Mouse (Mus musculus): ENCODE measurements at regions not wholly inside any gene's neighbourhood (a gene's known extent, or its start where the extent isn't known, plus 50 kb on each side); places are given as distances from the start of the nearest gene placed in this dataset.
A peak's percentile ranks its signal among the peaks of the same experiment; 100 is the strongest.

DNA sequence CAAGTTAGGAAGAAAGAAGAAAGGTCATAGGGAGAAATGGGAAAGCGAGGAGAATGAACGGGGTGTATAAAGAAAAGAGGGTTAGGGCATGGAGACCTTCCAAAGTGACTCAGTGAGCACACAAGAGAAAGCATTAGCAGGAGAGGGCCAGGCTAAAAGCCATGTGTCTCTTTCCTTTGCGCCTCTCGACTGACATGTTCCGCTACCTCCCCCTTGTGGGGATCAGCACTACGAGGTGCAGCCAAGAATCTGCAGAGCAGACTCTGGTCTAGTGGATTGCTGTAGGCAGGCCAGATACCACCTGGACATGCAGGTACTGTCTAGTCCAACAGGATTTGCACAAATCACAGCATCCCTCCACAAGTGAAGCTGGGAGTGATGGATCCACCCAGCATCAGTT lies 54.0 kb downstream of the Kcna5 start:
- DNase-seq, result peak; percentile 40

DNA sequence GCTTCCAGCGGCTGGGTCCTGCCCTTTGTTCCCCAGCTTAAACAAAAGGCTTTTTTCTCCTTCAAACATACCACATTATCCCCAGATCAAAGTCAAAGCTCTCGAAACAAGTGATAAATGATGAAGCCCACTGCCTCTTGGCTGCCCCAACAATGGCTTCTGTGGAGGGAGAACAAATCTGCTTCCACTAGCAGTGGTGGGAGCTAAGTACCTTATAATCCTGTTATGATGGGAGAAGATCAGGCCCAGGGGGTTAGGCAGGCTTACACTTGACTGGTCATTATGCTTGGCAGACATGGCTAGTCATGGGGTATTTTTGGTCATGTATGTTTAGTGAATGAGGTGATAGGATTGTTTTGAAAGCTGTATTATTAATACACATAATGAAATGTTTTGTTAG lies 57.7 kb downstream of the Kcna5 start:
- no peak for DNase-seq

DNA sequence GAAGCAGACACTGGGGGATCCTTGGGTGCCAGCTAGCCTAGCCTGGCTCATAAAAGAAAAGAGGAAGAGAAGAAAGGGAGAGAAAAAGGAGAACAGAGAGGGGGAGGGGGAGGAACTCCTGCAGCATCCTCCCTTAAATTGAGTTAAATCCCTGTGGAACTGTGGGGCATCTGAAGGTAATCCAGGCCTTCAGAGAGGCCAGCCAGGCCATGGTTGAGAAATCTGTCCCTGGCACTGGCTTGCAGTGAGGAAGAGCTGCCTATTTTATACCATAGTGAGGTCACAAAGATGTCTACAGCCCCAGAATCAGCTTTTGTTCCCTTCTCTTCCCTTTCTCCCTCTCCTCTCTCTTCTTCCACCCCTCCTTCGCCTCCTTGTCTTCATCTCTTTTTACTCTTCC lies 58.5 kb downstream of the Kcna5 start:
- no peak for DNase-seq

DNA sequence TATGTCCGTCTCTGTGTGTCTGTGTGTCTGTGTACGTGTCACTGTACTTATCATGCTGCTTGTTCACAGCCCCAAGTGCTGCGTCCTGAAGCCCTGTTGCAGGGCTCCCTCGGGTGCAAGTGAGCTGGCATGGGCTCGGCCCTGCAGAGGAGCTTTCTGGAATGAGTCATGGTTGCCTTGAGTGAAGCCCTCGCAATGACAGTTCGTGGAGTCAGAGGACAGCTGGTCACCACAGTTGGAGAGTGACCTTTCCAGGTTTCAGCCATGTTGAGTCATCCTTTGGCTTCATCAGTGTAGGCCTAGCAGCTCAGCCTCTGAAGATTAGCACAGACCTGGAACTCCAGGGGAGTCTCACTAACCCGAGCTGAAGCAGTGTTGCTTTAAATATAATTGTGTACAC lies 59.7 kb downstream of the Kcna5 start:
- DNase-seq, result peak; percentile 94

DNA sequence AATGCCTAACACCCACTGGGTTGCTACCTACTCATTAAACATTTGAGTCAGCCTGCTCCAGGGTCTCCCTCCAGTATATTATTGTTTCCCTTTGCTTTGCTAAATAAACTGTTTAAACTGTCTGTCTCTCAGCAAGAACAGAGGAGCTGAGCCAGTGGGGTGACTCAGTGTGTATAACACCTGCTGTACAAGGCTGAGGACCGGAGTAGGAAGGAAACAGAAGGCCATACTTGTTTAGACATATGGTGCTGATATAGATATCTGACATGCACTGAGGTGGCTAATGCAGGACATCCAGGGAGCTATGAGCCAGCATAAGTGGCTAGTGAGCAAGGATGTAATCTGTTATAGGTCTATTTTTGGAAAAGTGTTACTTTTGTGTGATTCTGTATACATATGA lies 81.5 kb downstream of the Kcna5 start:
- DNase-seq, result peak; percentile 35

DNA sequence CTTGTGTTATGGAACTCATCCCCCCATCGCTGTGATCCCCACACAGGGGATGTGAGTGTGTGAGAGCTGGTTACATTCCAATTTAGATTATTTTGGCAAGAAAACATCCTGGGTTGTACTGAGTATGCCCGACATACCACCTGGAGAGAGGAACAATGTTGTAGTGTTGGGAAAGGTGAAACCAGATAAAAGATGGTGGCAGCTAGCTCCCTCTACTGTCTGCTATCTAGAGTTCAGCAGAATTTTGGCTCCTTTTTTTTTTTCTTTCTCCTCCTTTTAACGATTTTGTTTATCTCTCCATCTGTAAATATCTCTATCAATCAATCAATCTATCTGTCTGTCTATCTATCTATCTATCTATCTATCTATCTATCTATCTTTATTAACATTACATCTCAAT lies 89.7 kb downstream of the Kcna5 start:
- DNase-seq, result no peak

DNA sequence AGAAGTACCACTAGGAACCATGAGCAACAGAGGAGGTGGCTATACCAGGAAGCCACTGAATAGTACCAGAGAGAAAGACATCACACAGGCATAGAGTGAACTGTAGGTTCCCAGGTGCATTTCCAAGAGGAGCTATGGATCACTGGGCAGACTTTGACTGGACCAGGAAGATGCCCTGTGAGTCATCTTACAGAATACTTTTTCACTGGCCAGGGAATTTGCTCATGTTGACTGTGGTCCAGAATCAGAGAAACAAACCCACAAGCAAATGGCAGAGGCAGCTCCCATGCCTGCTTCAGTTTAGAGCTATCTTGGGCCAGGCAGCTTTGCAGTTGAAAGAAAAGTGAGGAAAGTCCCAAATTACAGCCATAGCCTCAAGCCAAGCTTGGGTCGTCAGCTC lies 95.0 kb downstream of the Kcna5 start:
- DNase-seq, result no peak

DNA sequence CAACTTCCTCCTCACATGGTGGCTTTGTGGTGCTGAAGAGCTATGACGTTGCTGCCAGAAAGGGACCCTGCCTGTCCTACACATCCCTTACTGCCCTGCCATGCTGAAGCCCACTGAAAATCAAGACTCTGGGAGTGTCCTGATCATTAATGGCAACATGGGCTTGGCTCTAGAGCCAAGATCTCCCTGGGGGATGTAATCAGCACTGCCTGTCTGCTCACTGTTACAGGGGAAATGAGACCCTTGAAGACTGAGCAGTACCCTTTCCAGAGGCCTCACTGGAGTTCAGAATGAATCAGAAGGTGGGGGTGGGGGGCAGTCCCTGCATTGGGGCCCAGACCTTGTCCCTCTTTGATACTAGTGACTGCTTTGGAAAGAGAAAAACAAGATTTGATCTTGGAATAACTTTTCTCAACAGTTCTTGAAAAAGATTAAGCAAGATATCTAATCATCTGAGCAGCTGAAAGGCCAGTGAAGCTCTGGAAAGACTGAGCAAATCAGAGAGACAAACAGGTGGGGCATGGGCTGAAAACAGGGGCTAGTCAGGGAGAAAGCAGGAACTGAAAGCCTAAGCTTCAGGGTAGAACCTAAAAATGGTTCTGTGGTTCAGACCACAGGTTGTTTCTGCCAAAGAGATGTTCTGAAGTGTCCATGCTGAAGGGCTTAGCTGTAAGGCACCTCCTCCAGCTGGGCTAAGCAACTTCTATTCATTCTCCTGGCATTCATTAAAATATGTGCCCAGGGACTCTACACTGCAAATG lies 97.1 kb downstream of the Kcna5 start:
- DNase-seq, result no peak

DNA sequence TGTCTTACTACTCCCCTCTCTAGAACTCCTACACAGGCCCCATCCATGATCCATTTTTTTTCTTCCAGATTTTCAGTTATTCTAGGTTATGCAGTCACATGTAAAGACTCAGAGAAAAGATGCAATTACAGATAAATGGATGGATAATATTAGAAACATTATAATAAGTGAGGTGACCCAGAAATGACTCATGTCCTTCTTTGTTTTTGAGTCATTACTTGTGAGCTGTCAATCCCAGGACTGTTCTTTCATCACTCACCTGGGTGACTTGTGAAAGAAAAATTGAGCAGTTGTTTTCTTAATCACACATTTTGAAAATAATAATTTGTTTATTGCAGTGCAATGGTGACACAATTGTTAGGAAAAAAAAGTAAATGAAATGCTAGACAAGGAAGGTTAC lies 108.0 kb downstream of the Kcna5 start:
- DNase-seq, result no peak

DNA sequence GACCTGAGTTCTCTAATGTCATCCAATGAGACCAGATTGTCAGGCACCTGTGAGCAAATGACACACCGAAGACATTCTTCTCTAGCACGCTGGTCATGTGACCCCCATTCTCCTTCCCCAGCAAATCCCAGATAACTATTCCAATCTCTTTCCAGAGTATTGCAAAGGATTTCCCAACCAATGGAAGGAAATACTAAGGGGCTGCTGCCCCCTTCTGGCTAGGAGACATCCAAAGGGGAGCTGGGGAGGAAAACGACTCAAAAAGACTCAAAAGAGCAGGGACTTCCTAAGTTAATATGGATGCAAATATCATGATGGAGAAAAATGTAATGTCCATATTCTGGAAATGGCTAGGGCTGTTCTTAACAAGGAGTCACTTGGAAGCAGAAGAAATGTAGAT lies 129.5 kb downstream of the Kcna5 start:
- DNase-seq, result peak; percentile 13

DNA sequence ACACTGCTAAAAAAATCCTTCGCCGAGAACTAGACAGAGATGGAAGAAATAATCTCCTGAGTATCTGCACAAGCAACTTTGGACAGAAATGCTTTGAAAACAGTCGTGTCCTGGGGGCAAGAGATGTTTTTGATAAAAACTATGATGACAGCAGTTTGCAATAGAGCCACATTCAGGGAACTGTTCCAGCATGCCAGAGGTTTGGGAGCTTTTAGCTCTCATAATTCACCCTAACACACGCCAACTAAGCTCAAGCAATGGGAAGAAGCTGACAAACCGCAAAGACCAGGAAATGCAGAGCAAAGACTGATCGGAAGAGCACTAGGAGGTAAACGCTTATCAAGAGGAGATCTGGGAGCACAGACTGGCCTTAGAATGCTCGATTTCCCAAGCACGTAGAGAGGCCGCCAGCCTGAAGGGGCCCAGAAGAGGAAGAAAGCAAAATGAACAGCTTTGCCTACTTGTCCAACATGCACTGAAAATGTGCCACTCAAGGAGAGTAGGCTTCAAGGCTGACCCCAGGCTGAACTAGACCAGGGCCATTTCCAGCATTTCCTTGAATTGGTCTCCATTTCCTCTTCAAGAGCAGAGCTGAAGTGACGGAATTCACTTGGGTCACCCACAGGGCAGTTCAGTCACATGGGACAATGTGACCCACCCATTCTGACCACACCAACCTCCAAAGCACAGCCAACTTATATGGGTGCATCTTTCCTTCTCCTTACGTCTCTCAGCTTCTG lies 130.7 kb downstream of the Kcna5 start:
- no peak for DNase-seq

DNA sequence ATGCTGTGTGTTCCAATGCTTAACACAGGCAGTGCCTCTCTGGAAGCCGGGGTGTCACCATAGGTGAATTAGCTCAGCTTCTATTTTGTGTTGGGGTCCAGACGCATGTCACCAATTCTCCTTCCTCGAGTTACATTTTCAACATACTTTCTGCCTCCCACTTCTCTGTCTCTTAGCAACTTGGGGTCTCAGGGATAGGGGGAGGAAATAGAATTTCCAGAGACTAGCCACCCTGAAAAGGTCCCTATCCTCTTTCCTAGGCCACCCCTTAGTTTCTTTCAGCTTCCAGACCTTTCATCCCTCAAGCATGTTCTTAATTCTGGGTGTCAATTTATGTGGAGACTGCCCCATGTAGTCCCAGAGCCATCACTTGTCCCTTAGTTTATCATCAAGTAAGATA lies 135.6 kb downstream of the Kcna5 start:
- DNase-seq, result no peak

DNA sequence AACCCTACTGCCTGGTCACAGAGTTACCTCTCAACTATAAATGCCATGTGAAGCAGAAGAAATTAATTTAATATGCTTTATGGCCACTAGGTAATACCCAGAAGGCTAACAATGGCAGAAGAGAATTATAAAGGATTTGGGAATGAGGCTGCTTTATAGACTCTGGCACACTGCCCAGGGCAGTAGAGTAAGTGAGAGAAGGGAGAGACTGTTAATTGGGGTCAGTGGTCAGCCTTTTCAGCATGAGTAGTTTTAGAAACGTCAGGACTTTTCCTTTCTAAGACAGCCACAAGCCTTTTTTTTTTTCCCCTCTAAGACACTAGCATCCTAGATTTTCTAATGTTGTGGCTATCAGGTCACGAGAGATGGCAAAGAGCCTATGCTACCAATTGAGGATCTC lies 136.6 kb downstream of the Kcna5 start:
- DNase-seq, result no peak

DNA sequence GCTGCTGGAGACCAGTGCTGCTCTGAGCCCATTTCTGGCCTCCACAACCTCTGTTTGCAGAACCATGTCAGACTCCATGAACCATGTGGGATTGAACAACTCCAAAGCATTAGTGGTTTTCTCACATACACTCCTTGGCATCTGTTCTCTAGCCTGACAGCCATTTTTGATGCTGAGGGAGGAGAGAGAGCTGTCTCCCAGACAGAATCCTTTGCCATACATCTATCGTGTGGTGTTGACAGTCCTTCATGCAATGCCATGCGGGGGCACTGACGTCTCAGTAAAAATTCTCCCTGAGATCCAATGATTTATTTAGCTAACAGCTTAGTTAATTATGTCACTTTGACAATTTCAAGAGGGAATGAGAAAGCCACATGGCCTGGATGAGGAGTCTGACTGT lies 140.2 kb downstream of the Kcna5 start:
- no peak for DNase-seq

DNA sequence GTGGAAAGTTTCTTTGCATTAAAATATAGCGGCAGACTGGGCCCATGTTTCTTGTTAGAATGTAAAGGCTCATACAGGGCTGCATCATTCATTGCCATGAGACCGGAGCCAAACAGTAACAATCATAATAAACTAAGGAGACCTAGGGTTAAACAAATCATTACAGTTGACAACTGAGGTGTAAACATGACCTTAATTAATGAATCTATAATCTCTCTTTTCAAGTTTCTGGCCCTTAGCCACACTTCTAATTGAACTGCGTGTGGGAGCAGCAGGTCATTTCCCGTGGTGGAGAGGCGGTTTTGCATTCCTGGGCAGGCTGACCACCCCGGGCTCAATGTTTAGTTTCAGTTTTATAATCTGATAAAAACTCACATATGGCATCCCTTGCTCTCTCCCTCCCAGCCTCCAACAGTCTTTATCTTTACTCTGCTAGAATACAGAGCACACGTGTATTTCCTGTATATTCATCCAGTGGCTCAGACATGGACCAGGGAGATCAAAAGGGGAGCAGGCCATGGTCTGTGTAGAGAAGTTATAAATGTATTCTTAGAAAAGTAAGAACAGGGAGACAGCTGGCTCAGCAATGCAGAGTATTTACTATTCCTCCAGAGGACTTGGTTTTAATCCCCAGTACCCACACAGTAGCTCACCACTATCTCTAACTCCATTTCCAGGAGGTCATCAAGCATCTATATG lies 141.0 kb downstream of the Kcna5 start:
- no peak for DNase-seq

DNA sequence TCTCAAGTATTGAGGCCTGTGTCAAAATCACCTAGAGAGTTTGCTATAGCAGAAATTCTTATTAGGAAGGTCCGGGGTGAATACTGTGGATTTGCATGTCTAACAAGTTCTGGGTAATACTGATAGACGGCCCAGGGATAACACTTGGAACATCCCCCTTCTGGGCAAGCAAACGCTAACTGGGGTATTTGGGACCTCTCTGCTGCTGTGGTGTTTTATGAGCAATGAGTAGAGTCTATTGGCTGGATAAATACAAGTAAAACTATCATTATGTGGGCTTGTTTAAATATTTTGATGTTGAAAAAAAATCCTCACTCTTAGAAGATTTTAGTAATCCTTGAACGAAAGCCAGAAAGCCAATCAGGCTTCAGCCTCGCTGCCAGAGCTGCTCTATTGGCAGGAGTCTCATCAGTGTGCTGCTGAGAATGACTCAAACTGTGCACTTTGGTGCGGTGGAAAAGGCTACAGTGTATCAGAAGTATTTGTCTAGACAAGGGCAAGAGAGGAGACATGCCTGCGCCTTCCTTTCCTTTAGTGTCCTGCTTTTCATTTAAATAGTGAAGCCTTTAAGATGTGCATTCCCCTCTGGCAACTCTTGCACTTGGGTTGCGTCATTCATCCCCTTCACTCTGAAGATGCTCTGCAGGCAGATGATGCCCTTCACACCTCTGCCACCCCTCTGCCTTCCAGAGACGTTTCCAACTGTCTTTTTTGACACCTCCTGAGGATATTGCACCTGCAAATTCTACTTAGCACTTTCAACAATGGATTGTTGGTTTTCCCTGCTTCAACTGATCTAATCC lies 150.8 kb downstream of the Kcna5 start:
- no peak for DNase-seq

DNA sequence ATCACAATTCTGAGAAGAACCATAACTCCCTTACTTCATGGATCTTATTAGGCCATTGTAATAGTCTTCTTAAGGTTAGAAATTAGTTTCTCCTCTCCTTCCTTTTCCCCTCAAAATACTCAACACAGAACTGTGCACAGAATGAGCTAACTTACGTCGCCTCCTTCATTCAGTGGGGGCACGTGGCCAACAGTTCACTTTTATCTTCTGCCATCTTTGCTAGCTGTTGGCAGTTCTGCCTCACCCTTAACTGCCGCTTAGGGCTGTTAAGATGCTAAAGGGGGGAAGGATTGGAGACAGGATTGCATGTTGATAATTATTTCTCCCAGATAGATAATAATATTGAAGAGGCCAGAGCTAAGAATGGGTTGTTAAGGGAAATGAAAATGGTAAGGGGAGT lies 158.0 kb downstream of the Kcna5 start:
- no peak for DNase-seq

DNA sequence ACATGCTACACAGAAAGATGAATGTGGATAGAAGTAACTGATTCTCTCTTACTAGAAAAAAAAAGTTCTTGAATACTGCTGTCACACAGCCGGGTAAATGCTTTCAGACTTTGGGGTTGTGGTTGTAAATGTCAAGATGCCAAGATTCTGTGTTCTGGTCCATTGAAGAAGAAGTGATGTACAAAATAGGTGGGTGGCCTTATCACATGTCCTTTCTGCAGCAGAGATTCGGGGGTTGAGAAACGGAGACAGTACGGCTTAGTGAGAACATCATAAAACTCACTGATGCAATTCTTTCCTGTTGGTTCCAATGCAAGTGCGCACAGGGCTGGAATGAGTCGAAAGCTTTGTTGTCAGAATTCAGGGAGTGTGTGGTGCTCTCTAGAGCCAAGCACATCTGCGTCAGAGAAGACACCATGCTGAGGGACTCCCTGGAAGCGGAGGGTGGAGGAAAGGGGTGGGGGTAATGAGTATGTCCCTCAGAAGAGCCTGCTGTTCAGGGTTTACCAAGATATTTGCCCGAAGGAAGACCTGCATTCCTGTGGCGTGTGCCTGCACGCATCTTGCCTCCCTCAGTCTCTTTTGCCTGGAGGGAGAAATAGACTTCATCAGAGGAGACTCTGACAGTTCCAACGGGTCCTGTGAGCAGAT lies 160.1 kb downstream of the Kcna5 start:
- no peak for DNase-seq

DNA sequence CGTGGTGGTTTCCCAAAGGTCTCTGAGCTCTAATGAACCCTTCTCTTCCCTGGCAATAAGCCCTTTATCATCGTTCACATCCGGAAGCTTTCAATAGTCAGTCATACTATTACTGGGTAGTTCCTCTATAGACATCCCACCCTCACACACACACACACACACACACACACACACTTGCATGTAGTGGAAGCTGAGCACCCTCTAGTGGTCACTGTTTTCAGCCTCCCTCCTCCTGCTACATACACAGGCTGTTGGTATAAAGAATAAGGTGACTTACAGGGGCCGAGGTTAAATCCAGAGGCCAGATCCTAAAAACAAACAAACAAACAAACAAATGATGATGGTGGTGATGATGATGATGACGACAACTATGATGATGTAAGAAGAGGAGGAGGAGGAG lies 163.2 kb downstream of the Kcna5 start:
- DNase-seq, result no peak

DNA sequence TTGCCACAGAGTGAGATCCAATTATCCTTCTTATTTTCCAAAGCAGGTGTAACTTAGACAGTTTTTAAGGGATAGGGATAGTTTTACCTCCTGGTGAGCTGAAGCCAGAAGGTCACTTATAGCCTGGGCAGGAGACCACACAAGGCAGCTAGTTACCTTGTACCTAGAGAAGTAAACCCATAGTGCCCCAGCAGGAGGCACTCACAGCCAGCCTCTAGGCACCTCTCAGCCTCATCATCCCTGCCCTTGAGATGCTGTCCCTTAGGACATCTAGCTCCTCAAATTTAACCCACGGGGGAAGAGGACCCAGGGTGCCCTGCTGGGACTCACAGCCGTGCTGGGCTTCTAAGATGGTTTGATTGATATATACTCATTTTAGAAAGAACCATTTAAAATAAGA lies 163.7 kb downstream of the Kcna5 start:
- DNase-seq, result no peak

DNA sequence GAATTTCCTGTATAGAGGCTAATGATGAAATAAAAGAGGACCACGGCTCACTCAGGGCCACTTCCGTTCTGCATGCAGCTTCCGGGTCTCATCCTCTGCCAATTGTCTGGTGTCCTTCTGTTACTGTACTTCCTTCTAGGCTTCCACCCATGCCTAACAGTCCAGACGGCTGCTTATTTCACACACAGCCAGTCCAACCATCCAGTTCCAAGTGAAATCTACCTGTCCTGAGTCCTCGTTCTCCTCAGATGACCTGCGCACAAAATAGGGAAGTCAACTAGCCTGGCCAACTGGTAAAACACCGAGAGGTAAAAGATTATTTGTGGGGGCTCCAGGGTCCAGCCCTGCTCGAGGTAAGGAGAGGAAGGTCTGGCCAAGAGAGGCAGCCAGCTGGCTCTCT lies 169.7 kb downstream of the Kcna5 start:
- DNase-seq, result peak; percentile 42

DNA sequence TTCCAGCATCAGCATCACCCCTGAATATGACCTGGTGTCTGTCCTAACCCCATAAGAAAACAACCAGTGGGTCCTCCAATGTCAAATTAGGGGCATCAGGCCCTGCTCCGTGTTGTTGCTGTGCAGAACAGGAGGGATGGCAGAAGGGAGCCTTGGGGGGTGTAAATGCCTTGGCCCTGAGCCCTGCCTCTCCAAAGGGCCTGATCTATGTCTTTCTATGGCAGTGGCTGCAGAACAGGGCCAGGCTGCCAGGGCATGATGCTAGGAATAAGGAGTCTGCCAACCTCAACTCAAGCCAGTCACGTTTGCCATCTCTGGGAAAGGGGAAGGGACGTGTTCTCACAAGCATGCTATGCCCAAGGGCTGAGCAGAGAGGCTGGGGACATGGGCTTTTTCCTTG lies 172.9 kb downstream of the Kcna5 start:
- DNase-seq, result peak; percentile 96

DNA sequence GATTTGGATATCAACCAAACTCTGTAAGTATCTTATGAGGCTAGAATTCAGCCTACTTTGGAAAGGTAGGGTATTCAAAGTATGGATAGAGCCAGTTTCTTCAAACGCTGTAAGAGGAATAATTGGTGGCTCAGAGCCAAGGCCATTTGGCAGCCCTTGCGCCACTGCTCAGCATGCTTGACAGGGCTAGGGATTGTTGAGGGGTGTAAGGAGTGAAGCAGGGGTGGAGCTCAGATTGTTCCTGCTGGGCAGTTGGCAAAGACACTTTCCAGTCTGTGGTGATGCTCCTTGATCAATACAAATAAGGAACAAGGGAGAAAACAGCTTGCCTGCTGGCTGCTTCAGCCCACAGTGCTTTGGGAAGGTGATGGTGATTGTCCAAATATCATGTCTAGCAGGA lies 181.9 kb downstream of the Kcna5 start:
- peak; percentile 63 for DNase-seq
